Mouse (Mus musculus) neural tube, embryonic 12.5 days (tissue): ENCODE measurements around the gene Fgfr2. TPM values are rescaled to one million over a fixed set of nuclear protein-coding genes. Genes with fewer than 3 reads are reported as not detected.
A peak's percentile ranks its signal among the peaks of the same experiment; 100 is the strongest.

Experiments
- ATAC-seq: fragments of 200-750 bp; cut with Nextera tagmentation; 2 replicates; pipeline ENCODE4 v1.8.0; 2017; ENCODE audit warnings: low read depth, mild to moderate bottlenecking, moderate TSS enrichment, moderate library complexity; ENCODE audit not compliant: low FRiP score
- H3K27ac ChIP-seq: fragments of 300-500 bp; sonication (generic); 2 replicates; pipeline ENCODE4 v1.5.1; 2016
- H3K27me3 ChIP-seq: fragments of 300-500 bp; sonication (generic); replicated peaks from 2 replicates; pipeline ENCODE4 v1.6.1; 2016; ENCODE audit warnings: mild to moderate bottlenecking
- H3K36me3 ChIP-seq: fragments of 300-500 bp; sonication (generic); 2 replicates; pipeline ENCODE4 v1.6.1; 2016; ENCODE audit warnings: mild to moderate bottlenecking
- H3K4me1 ChIP-seq: fragments of 300-500 bp; sonication (generic); 2 replicates; pipeline ENCODE4 v1.6.1; 2016
- H3K4me2 ChIP-seq: fragments of 300-500 bp; sonication (generic); replicated peaks from 2 replicates; pipeline ENCODE4 v1.6.1; 2016; ENCODE audit warnings: mild to moderate bottlenecking
- H3K4me3 ChIP-seq: fragments of 300-500 bp; sonication (generic); 2 replicates; pipeline ENCODE4 v1.5.1; 2016
- H3K9ac ChIP-seq: fragments of 300-500 bp; sonication (generic); 2 replicates; pipeline ENCODE4 v1.6.1; 2016; ENCODE audit warnings: mild to moderate bottlenecking
- H3K9me3 ChIP-seq: fragments of 300-500 bp; sonication (generic); 2 replicates; pipeline ENCODE4 v1.6.1; 2016; ENCODE audit warnings: mild to moderate bottlenecking
- WGBS: fragments of 180-500 bp; shearing (Covaris S2); methylation state at CpG from one replicate; pipeline ENCODE4 v1.1.7; 2016; 5-methylcytosine and 5-hydroxymethylcytosine counted together
- polyA plus RNA-seq: library from polyadenylated mRNA; unstranded; fragments of >200 nt; fragmentation: Nextera tagmentation; extraction: Ambion mirVana; gene quantifications from 2 replicates; pipeline ENCODE4 v1.2.1, GENCODE M21; 2016

Gene Fgfr2
- polyA plus RNA-seq, 1 experiment from 2014 or later = 65.0 TPM

- Histone ChIP-seq H3K27ac (no peak overlapping the region), H3K9ac (no peak overlapping the region), H3K36me3 (peaks cover 9% of the 10 kb centered on the region; the same call in 1 of the 2 replicates), H3K4me2 (no peak overlapping the region), H3K9me3 (no peaks in the 10 kb centered on the region), H3K27me3 (no peaks in the 10 kb centered on the region), H3K4me3 (no peak overlapping the region), H3K4me1 (peaks cover 8% of the 10 kb centered on the region; the same call in 1 of the 2 replicates)
- ATAC-seq = no peak
- WGBS = 79% methylated on average over 3 of the region's 3 CpGs
These were observed 75.0 kb downstream of the Fgfr2 start for GRCm38 (mm10) chr7:133048085-133048630.

GRCm38 (mm10) chr7:133047287-133047686 is 75.9 kb downstream of the Fgfr2 start:
- Histone ChIP-seq H3K9ac (no peak overlapping the region), H3K27me3 (no peaks in the 10 kb centered on the region), H3K9me3 (no peaks in the 10 kb centered on the region), H3K4me1 (peaks cover 8% of the 10 kb centered on the region; the same call in 1 of the 2 replicates), H3K4me3 (no peak overlapping the region), H3K27ac (no peak overlapping the region), H3K4me2 (no peak overlapping the region), H3K36me3 (0 out of 2 replicates have a peak, but pooled peaks cover 2% of the 10 kb centered on the region)
- no peak for ATAC-seq
- 89% methylated on average over 4 of the region's 4 CpGs for WGBS

- no peaks in the 10 kb centered on the region for H3K27me3 ChIP-seq
- peaks cover 15% of the 10 kb centered on the region; the same call in 1 of the 2 replicates for H3K4me1 ChIP-seq
- H3K9ac ChIP-seq = no peak overlapping the region
- H3K4me2 ChIP-seq = no peak overlapping the region
- 0 out of 2 replicates have a peak, but pooled peaks cover 2% of the 10 kb centered on the region for H3K36me3 ChIP-seq
- H3K4me3 ChIP-seq = no peak overlapping the region
- no peaks in the 10 kb centered on the region for H3K9me3 ChIP-seq
- 24% methylated on average over 4 of the region's 4 CpGs for WGBS
- ATAC-seq = no peak
- no peak overlapping the region for H3K27ac ChIP-seq
These were observed 78.4 kb downstream of the Fgfr2 start for GRCm38 (mm10) chr7:133044721-133045120.

GRCm38 (mm10) chr7:133041784-133042183 is 81.4 kb downstream of the Fgfr2 start:
- 0 out of 2 replicates have a peak, but pooled peaks cover 2% of the 10 kb centered on the region for H3K36me3 ChIP-seq
- peaks cover 28% of the 10 kb centered on the region for H3K4me1 ChIP-seq
- no peaks in the 10 kb centered on the region for H3K27me3 ChIP-seq
- H3K27ac ChIP-seq = no peak overlapping the region
- H3K4me2 ChIP-seq = no peak overlapping the region
- no peak overlapping the region for H3K9ac ChIP-seq
- H3K4me3 ChIP-seq = no peak overlapping the region
- H3K9me3 ChIP-seq = no peaks in the 10 kb centered on the region
- ATAC-seq = no peak
- 75% methylated on average over 3 of the region's 3 CpGs for WGBS

GRCm38 (mm10) chr7:133040688-133041345 is 82.3 kb downstream of the Fgfr2 start:
- 88% methylated on average over 3 of the region's 3 CpGs for WGBS
- no peak overlapping the region for H3K27ac ChIP-seq
- ATAC-seq = no peak
- no peaks in the 10 kb centered on the region for H3K9me3 ChIP-seq
- peaks cover 37% of the 10 kb centered on the region for H3K4me1 ChIP-seq
- H3K36me3 ChIP-seq = no peaks in the 10 kb centered on the region
- no peak overlapping the region for H3K4me3 ChIP-seq
- H3K4me2 ChIP-seq = no peak overlapping the region
- H3K27me3 ChIP-seq = no peaks in the 10 kb centered on the region
- H3K9ac ChIP-seq = no peak overlapping the region

- no peak overlapping the region for H3K4me3 ChIP-seq
- H3K4me1 ChIP-seq = peaks cover 36% of the 10 kb centered on the region
- H3K36me3 ChIP-seq = no peaks in the 10 kb centered on the region
- no peaks in the 10 kb centered on the region for H3K27me3 ChIP-seq
- H3K27ac ChIP-seq = no peak overlapping the region
- no peak for ATAC-seq
- H3K9me3 ChIP-seq = no peaks in the 10 kb centered on the region
- WGBS = 82% methylated on average over 3 of the region's 3 CpGs
- no peak overlapping the region for H3K4me2 ChIP-seq
- H3K9ac ChIP-seq = no peak overlapping the region
These were observed 83.4 kb downstream of the Fgfr2 start for GRCm38 (mm10) chr7:133039556-133040255.

- no peak overlapping the region for H3K4me3 ChIP-seq
- no peaks in the 10 kb centered on the region for H3K27me3 ChIP-seq
- H3K9me3 ChIP-seq = no peaks in the 10 kb centered on the region
- H3K36me3 ChIP-seq = no peaks in the 10 kb centered on the region
- H3K4me2 ChIP-seq = no peak overlapping the region
- H3K27ac ChIP-seq = no peak overlapping the region
- no peak for ATAC-seq
- no peak overlapping the region for H3K9ac ChIP-seq
- 53% methylated on average over 4 of the region's 4 CpGs for WGBS
- H3K4me1 ChIP-seq = peaks cover 56% of the 10 kb centered on the region
These were observed 85.5 kb downstream of the Fgfr2 start for GRCm38 (mm10) chr7:133037618-133038017.

GRCm38 (mm10) chr7:133037217-133037616 is 85.9 kb downstream of the Fgfr2 start:
- Histone ChIP-seq H3K4me2 (no peak overlapping the region), H3K4me1 (peaks cover 56% of the 10 kb centered on the region), H3K27ac (no peak overlapping the region), H3K4me3 (no peak overlapping the region), H3K36me3 (no peaks in the 10 kb centered on the region), H3K27me3 (no peaks in the 10 kb centered on the region), H3K9ac (no peak overlapping the region), H3K9me3 (no peaks in the 10 kb centered on the region)
- no peak for ATAC-seq
- WGBS = 22% methylated on average over 5 of the region's 5 CpGs

GRCm38 (mm10) chr7:133035901-133036300 is 87.2 kb downstream of the Fgfr2 start:
- H3K4me1 ChIP-seq = peaks cover 56% of the 10 kb centered on the region
- H3K9me3 ChIP-seq = no peaks in the 10 kb centered on the region
- ATAC-seq = no peak
- no peak overlapping the region for H3K27ac ChIP-seq
- H3K36me3 ChIP-seq = no peaks in the 10 kb centered on the region
- no peaks in the 10 kb centered on the region for H3K27me3 ChIP-seq
- H3K9ac ChIP-seq = no peak overlapping the region
- H3K4me3 ChIP-seq = no peak overlapping the region
- no peak overlapping the region for H3K4me2 ChIP-seq

- H3K4me2 ChIP-seq = no peak overlapping the region
- peak; percentile 46; the same call in 1 of the 2 replicates for ATAC-seq
- H3K27ac ChIP-seq = no peak overlapping the region
- H3K9me3 ChIP-seq = no peaks in the 10 kb centered on the region
- no peak overlapping the region for H3K9ac ChIP-seq
- no peaks in the 10 kb centered on the region for H3K27me3 ChIP-seq
- H3K4me3 ChIP-seq = no peak overlapping the region
- H3K36me3 ChIP-seq = no peaks in the 10 kb centered on the region
- peaks cover 48% of the 10 kb centered on the region for H3K4me1 ChIP-seq
- 44% methylated on average over 9 of the region's 9 CpGs for WGBS
These were observed 90.5 kb downstream of the Fgfr2 start for GRCm38 (mm10) chr7:133032589-133033203.

- no peak overlapping the region for H3K27ac ChIP-seq
- H3K4me3 ChIP-seq = no peak overlapping the region
- H3K36me3 ChIP-seq = no peaks in the 10 kb centered on the region
- ATAC-seq = no peak
- H3K4me2 ChIP-seq = no peak overlapping the region
- no peak overlapping the region for H3K9ac ChIP-seq
- peaks cover 29% of the 10 kb centered on the region for H3K4me1 ChIP-seq
- H3K27me3 ChIP-seq = no peaks in the 10 kb centered on the region
- no peaks in the 10 kb centered on the region for H3K9me3 ChIP-seq
- 86% methylated on average over 8 of the region's 8 CpGs for WGBS
These were observed 93.6 kb downstream of the Fgfr2 start for GRCm38 (mm10) chr7:133029496-133030047.

GRCm38 (mm10) chr7:133029004-133029403 is 94.1 kb downstream of the Fgfr2 start:
- 93% methylated on average over 8 of the region's 8 CpGs for WGBS
- H3K4me1 ChIP-seq = peaks cover 24% of the 10 kb centered on the region
- no peak overlapping the region for H3K4me2 ChIP-seq

More at GRCm38 (mm10) chr7:133029004-133029403, 94.1 kb downstream of the Fgfr2 start:
- no peak overlapping the region for H3K9ac ChIP-seq
- ATAC-seq = no peak
- H3K27ac ChIP-seq = no peak overlapping the region
- no peaks in the 10 kb centered on the region for H3K36me3 ChIP-seq
- H3K4me3 ChIP-seq = no peak overlapping the region
- H3K9me3 ChIP-seq = no peaks in the 10 kb centered on the region
- H3K27me3 ChIP-seq = no peaks in the 10 kb centered on the region
